Comparison of ENCODE assay signal across 7 mouse cellular contexts in the genomic region with DNA sequence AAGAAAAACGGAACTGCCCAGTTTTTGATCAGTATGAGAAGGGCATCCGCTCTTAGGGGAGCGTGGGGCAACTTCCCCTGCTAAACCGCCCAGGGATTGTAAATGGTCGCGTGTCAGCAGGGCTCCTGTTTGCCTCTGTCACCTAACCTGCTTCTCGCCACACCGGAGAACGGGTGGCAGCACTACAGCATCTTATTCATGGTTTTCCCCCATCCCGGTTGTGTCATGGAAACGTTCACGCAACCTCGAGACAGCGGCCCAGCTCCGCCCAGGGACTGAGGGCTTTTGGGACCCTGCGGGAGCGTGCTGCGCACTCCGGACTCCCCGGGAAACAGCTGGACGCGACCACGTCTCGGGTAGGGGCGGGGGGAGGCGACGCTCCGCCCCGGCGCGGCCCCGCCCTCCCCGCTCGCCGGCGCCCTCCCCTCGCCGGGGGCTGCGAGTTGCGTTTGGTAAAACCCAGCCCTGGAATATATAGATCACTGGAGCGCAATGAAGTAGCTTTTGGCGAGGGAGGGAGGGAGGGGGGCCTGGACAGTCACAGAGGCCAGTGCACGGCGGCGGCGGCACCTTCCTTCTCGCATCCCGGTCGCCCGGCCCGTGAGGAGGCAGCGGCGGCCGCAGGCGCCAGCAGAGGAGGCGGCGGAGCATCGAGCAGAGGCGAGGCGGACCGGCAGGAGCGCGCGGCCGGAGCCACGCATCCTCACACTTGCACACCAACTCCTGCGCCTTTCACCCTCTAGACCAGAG. TPM values are rescaled to one million over a fixed set of nuclear protein-coding genes. Genes with fewer than 3 reads are reported as not detected.
DNase-seq lines count a peak whose midpoint lies in the region; ATAC-seq lines count a peak whose summit lies in the region.

A gene (plus strand): TSS at position 549 of the 750 bp plus-strand sequence.

- peak; percentile 87 for ATAC-seq in intestine, embryonic 16.5 days

- DNase-seq in adrenal gland, adult 8-10 months, result peak; percentile 85
- peak; percentile 87 for DNase-seq in embryo, embryonic 9.5 days (ENCODE audit: extremely low spot score)
- DNase-seq in gastrocnemius, postnatal 4 days (ENCODE audit: low spot score in 2 of 2), result peak; percentile 39 to 64
- peak; percentile 81 to 86 for DNase-seq in left cerebral cortex, postnatal 36 days (ENCODE audit: low spot score in 2 of 2)
- DNase-seq in midbrain, embryonic 10.5 days (ENCODE audit: low spot score), result peak; percentile 80
- peak; percentile 30 for DNase-seq in skeletal muscle tissue, adult 2 months (ENCODE audit: low read depth, low spot score)

- H3K9ac ChIP-seq in intestine, embryonic 16.5 days (ENCODE audit: low read depth, low read length), result peak within 1 kb of the TSS; percentile 73

- peak within 1 kb of the TSS; percentile 74 for H3K4me3 ChIP-seq in intestine, embryonic 16.5 days (ENCODE audit: low read length)
- peak within 1 kb of the TSS; percentile 76 for H3K4me3 ChIP-seq in midbrain, embryonic 10.5 days

- peaks cover 12% of the 10 kb centered on the region for H3K4me1 ChIP-seq in intestine, embryonic 16.5 days (ENCODE audit: control insufficient read depth, insufficient read depth, low read length)
- peaks cover 42% of the 10 kb centered on the region for H3K4me1 ChIP-seq in midbrain, embryonic 10.5 days

- peak within 1 kb of the TSS; percentile 96 for H3K4me2 ChIP-seq in intestine, embryonic 16.5 days (ENCODE audit: low read depth, low read length)

- H3K27me3 ChIP-seq in intestine, embryonic 16.5 days (replicated peaks; ENCODE audit: control insufficient read depth, insufficient read depth, low read length), result peaks cover 4% of the 10 kb centered on the region; the same call in 1 of the 2 replicates
- H3K27me3 ChIP-seq in midbrain, embryonic 10.5 days (ENCODE audit: low read depth, poor library complexity, severe bottlenecking), result peaks cover 81% of the 10 kb centered on the region

- under 1% methylated on average over 66 of the region's 67 CpGs for WGBS in intestine, embryonic 16.5 days
- WGBS in midbrain, embryonic 10.5 days, result under 1% methylated on average over 64 of the region's 67 CpGs

- H3K36me3 ChIP-seq in intestine, embryonic 16.5 days (ENCODE audit: control insufficient read depth, insufficient read depth, low read length), result no peaks in the 10 kb centered on the region
- no peaks in the 10 kb centered on the region for H3K36me3 ChIP-seq in midbrain, embryonic 10.5 days

- intact Hi-C loops in left cerebral cortex, postnatal 36 days (cut with DNase I), result loop anchor here (5.0 kb wide), 5 partner anchors 52 to 212 kb away; no protein-coding TSS in a partner anchor

- H3K9me3 ChIP-seq in intestine, embryonic 16.5 days (ENCODE audit: control insufficient read depth, low read length), result no peaks in the 10 kb centered on the region
- H3K9me3 ChIP-seq in midbrain, embryonic 10.5 days (replicated peaks), result no peaks in the 10 kb centered on the region

- peak within 1 kb of the TSS; percentile 73 for H3K27ac ChIP-seq in intestine, embryonic 16.5 days (ENCODE audit: low read length)
- H3K27ac ChIP-seq in midbrain, embryonic 10.5 days (replicated peaks), result peak within 1 kb of the TSS; percentile 84

RNA-seq across cellular contexts. Expression of the gene that starts here (rescaled TPM):
- 10 to 100 TPM; 42.6 to 79.6 (median 61.1) TPM for total RNA-seq in adrenal gland, adult 8-10 months (2022)
- 1 to 10 TPM; 2.3 to 2.6 TPM for total RNA-seq in gastrocnemius, postnatal 4 days (2021)
- polyA plus RNA-seq in intestine, embryonic 16.5 days (2015; fragmentation: Nextera tagmentation; extraction: Ambion mirVana), result 0.80 and 0.88 TPM in 2 replicates
- 10 to 100 TPM; 29.9 to 33.3 TPM for total RNA-seq in left cerebral cortex, postnatal 36 days (2021)
- 0.94 and 1.1 TPM in 2 replicates for polyA plus RNA-seq in midbrain, embryonic 10.5 days (2016; fragmentation: Nextera tagmentation; extraction: Ambion mirVana)

Comparison
In these comparisons a context has a peak if more than half of its experiments do, and no peak if none do; other contexts are left out.
1. Peak in every context shown above with its lines: DNase-seq, ATAC-seq, H3K4me3 ChIP-seq and H3K27ac ChIP-seq.
2. RNA of the gene that starts here (total RNA-seq): 42.6 to 79.6 TPM in adrenal gland, adult 8-10 months and 29.9 to 33.3 TPM in left cerebral cortex, postnatal 36 days; 2.3 to 2.6 TPM in gastrocnemius, postnatal 4 days; every median in the first group is over 4 times any median in the second.
3. Peak in ATAC-seq, H3K4me3 ChIP-seq, H3K27ac ChIP-seq, H3K9ac ChIP-seq and H3K4me2 ChIP-seq in intestine, embryonic 16.5 days; RNA of the gene not detected or under 1 TPM.
4. DNase-seq: peak in every context shown above with its lines; median percentile 87 in embryo, embryonic 9.5 days; 85 in adrenal gland, adult 8-10 months; 84 in left cerebral cortex, postnatal 36 days; 80 in midbrain, embryonic 10.5 days; 52 in gastrocnemius, postnatal 4 days; 30 in skeletal muscle tissue, adult 2 months.